Mouse (Mus musculus) CH12.LX (cell line): Measurements from ENCODE around the gene B3gnt7. TPM values are rescaled to one million over a fixed set of nuclear protein-coding genes. Genes with fewer than 3 reads are reported as not detected.

Experiments
- DNase-seq: peaks from one replicate; pipeline ENCODE4 v3.0.0-alpha.2; 2013; ENCODE audit errors: extremely low read depth
- H3K27ac ChIP-seq: 2 replicates; pipeline ENCODE4 v1.5.1; 2012; ENCODE audit warnings: low read depth, mild to moderate bottlenecking, control low read depth, moderate library complexity; ENCODE audit not compliant: insufficient read depth
- H3K27me3 ChIP-seq: replicated peaks from 2 replicates; pipeline ENCODE3; 2012; ENCODE audit warnings: inconsistent platforms
- H3K36me3 ChIP-seq, 2 experiments: replicated peaks in 1 of 2; 2 replicates each; pipeline versions ENCODE3 to v1.6.1; 2012; ENCODE audit warnings: inconsistent platforms in 1 of 2, low read length in 1 of 2, mild to moderate bottlenecking in 1 of 2, mixed read lengths in 1 of 2, moderate library complexity in 1 of 2; ENCODE audit not compliant: control insufficient read depth in 1 of 2, insufficient read depth in 1 of 2
- H3K4me1 ChIP-seq, 2 experiments: 2 replicates each; pipeline ENCODE4 v1.6.1; 2012; ENCODE audit warnings: inconsistent platforms in 1 of 2, moderate library complexity in 1 of 2; ENCODE audit not compliant: insufficient read depth in 2 of 2, control insufficient read depth in 1 of 2
- H3K4me2 ChIP-seq: 2 replicates; pipeline ENCODE4 v1.6.1; 2012; ENCODE audit warnings: low read depth, mild to moderate bottlenecking, control low read depth; ENCODE audit not compliant: poor library complexity, insufficient read depth, severe bottlenecking
- H3K4me3 ChIP-seq, 3 experiments: fragments of 150-350 bp in 1 of 3; sonication (generic) in 1 of 3; replicated peaks in 1 of 3; 2 replicates each; pipeline versions ENCODE3 to v1.5.1; 2011 to 2012; ENCODE audit warnings: low read depth in 2 of 3, low read length in 2 of 3, mild to moderate bottlenecking in 2 of 3, moderate library complexity in 2 of 3, control low read depth in 1 of 3, improper control_type of control experiment in 1 of 3, inconsistent platforms in 1 of 3, mixed read lengths in 1 of 3; ENCODE audit not compliant: poor library complexity in 1 of 3
- H3K79me2 ChIP-seq: replicated peaks from 2 replicates; pipeline ENCODE4 v1.6.1; 2012; ENCODE audit warnings: mild to moderate bottlenecking, moderate library complexity; ENCODE audit not compliant: control insufficient read depth, poor library complexity, insufficient read depth, severe bottlenecking; ENCODE audit errors: extremely low read depth
- H3K9ac ChIP-seq: 2 replicates; pipeline ENCODE4 v1.6.1; 2012; ENCODE audit warnings: low read depth, mild to moderate bottlenecking, control low read depth, moderate library complexity; ENCODE audit not compliant: insufficient read depth
- H3K9me3 ChIP-seq: replicated peaks from 2 replicates; pipeline ENCODE3; 2012; ENCODE audit warnings: low read length, inconsistent platforms, mixed read lengths
- BHLHE40 ChIP-seq: IDR thresholded peaks from 2 replicates; pipeline ENCODE4 v1.6.1; 2011; ENCODE audit warnings: mild to moderate bottlenecking, low read depth, low read length, improper control_type of control experiment
- CHD1 ChIP-seq: IDR thresholded peaks from 2 replicates; pipeline ENCODE4 v1.6.1; 2012; ENCODE audit warnings: low read depth, low read length, improper control_type of control experiment, inconsistent platforms
- E2F4 ChIP-seq: IDR thresholded peaks from 2 replicates; pipeline ENCODE4 v1.6.1; 2011; ENCODE audit warnings: low read depth, low read length, improper control_type of control experiment; ENCODE audit not compliant: insufficient replicate concordance
- ELF1 ChIP-seq: IDR thresholded peaks from 2 replicates; pipeline ENCODE4 v1.6.1; 2014; ENCODE audit warnings: low read depth, mild to moderate bottlenecking, inconsistent platforms, low read length, improper control_type of control experiment
- ETS1 ChIP-seq: conservative IDR thresholded peaks from 2 replicates; pipeline ENCODE4 v1.6.1; 2012; ENCODE audit warnings: low read depth, mild to moderate bottlenecking, inconsistent platforms, low read length, improper control_type of control experiment, moderate library complexity
- GABPA ChIP-seq: IDR thresholded peaks from 2 replicates; pipeline ENCODE4 v1.6.1; 2012; ENCODE audit warnings: low read depth, low read length, improper control_type of control experiment, inconsistent platforms; ENCODE audit not compliant: insufficient replicate concordance
- HCFC1 ChIP-seq: IDR thresholded peaks from 2 replicates; pipeline ENCODE4 v1.6.1; 2012; ENCODE audit warnings: low read depth, mild to moderate bottlenecking, inconsistent platforms, low read length, improper control_type of control experiment
- IRF4 ChIP-seq: IDR thresholded peaks from 2 replicates; pipeline ENCODE4 v1.6.1; 2014; ENCODE audit warnings: low read depth, mild to moderate bottlenecking, inconsistent platforms, low read length, improper control_type of control experiment
- JUN ChIP-seq: IDR thresholded peaks from 2 replicates; pipeline ENCODE4 v1.6.1; 2011; ENCODE audit warnings: low read depth, mild to moderate bottlenecking, low read length, improper control_type of control experiment, moderate library complexity; ENCODE audit not compliant: insufficient read depth
- MAFK ChIP-seq: IDR thresholded peaks from 2 replicates; pipeline ENCODE4 v1.6.1; 2011; ENCODE audit warnings: low read length, improper control_type of control experiment; ENCODE audit not compliant: insufficient replicate concordance
- MAX ChIP-seq: IDR thresholded peaks from 2 replicates; pipeline ENCODE4 v1.6.1; 2011; ENCODE audit warnings: low read length, improper control_type of control experiment
- MAZ ChIP-seq: IDR thresholded peaks from 2 replicates; pipeline ENCODE4 v1.6.1; 2012; ENCODE audit warnings: low read depth, mild to moderate bottlenecking, inconsistent platforms, low read length, improper control_type of control experiment, moderate library complexity
- MEF2A ChIP-seq: IDR thresholded peaks from 2 replicates; pipeline ENCODE4 v1.6.1; 2014; ENCODE audit warnings: low read depth, mild to moderate bottlenecking, inconsistent platforms, low read length, improper control_type of control experiment, borderline replicate concordance
- MXI1 ChIP-seq: IDR thresholded peaks from 2 replicates; pipeline ENCODE4 v1.6.1; 2011; ENCODE audit warnings: mild to moderate bottlenecking, low read depth, low read length, improper control_type of control experiment
- MYC ChIP-seq: IDR thresholded peaks from 2 replicates; pipeline ENCODE4 v1.6.1; 2011; ENCODE audit warnings: low read depth, mild to moderate bottlenecking, improper control_type of control experiment, low read length
- NELFE ChIP-seq: IDR thresholded peaks from 2 replicates; pipeline ENCODE4 v1.6.1; 2011; ENCODE audit warnings: low read depth, low read length, improper control_type of control experiment
- NRF1 ChIP-seq: IDR thresholded peaks from 2 replicates; pipeline ENCODE4 v1.6.1; 2014; ENCODE audit warnings: low read depth, mild to moderate bottlenecking, inconsistent platforms, low read length, improper control_type of control experiment, moderate library complexity
- PAX5 ChIP-seq: IDR thresholded peaks from 2 replicates; pipeline ENCODE4 v1.6.1; 2012; ENCODE audit warnings: low read length, inconsistent platforms, mixed read lengths
- POLR2A ChIP-seq: IDR thresholded peaks from 2 replicates; pipeline ENCODE4 v1.6.1; 2011; ENCODE audit warnings: low read depth, mild to moderate bottlenecking, improper control_type of control experiment, low read length
- POLR2AphosphoS2 ChIP-seq: IDR thresholded peaks from 2 replicates; pipeline ENCODE4 v1.6.1; 2011; ENCODE audit warnings: low read depth, low read length, improper control_type of control experiment
- RAD21 ChIP-seq: IDR thresholded peaks from 2 replicates; pipeline ENCODE4 v1.6.1; 2011; ENCODE audit warnings: low read depth, mild to moderate bottlenecking, low read length, improper control_type of control experiment, moderate library complexity
- SIN3A ChIP-seq: IDR thresholded peaks from 2 replicates; pipeline ENCODE4 v1.6.1; 2012; ENCODE audit warnings: low read length, improper control_type of control experiment, inconsistent platforms
- SMC3 ChIP-seq: IDR thresholded peaks from 2 replicates; pipeline ENCODE4 v1.6.1; 2011; ENCODE audit warnings: low read depth, low read length, improper control_type of control experiment
- USF1 ChIP-seq: IDR thresholded peaks from 2 replicates; pipeline ENCODE4 v1.6.1; 2014; ENCODE audit warnings: low read depth, mild to moderate bottlenecking, inconsistent platforms, low read length, improper control_type of control experiment
- USF2 ChIP-seq: conservative IDR thresholded peaks from 2 replicates; pipeline ENCODE4 v1.6.1; 2011; ENCODE audit warnings: low read depth, low read length, improper control_type of control experiment
- ZKSCAN1 ChIP-seq: IDR thresholded peaks from 2 replicates; pipeline ENCODE4 v1.6.1; 2012; ENCODE audit warnings: low read depth, inconsistent platforms, low read length, improper control_type of control experiment, borderline replicate concordance
- ZMIZ1 ChIP-seq: IDR thresholded peaks from 2 replicates; pipeline ENCODE4 v1.6.1; 2012; ENCODE audit warnings: low read depth, mild to moderate bottlenecking, inconsistent platforms, low read length, improper control_type of control experiment
- ZNF384 ChIP-seq: IDR thresholded peaks from 2 replicates; pipeline ENCODE4 v1.6.1; 2012; ENCODE audit warnings: low read depth, low read length, improper control_type of control experiment, inconsistent platforms
- dilution Hi-C: fragments of 300-500 bp; cut with MboI; formaldehyde crosslinking; loops from 2 replicates; pipeline ENCODE4 v1.14.3; 2020; ENCODE audit warnings: low sequenced_read_pairs; ENCODE audit not compliant: extremely low pct_unique_long_range_greater_than_20kb, extremely low pct_ligation_motif_present
- in situ Hi-C: fragments of 300-500 bp; cut with MboI; formaldehyde crosslinking; loops from 3 replicates; pipeline ENCODE4 v1.14.3; 2019; ENCODE audit warnings: low sequenced_read_pairs, low pct_ligation_motif_present, low pct_unique_long_range_greater_than_20kb, mixed read lengths
- polyA plus RNA-seq: library from polyadenylated mRNA; unstranded; fragments of >175 nt; gene quantifications from 2 replicates; pipeline ENCODE4 v1.2.1, GENCODE M21; 2012; ENCODE audit warnings: low read depth; ENCODE audit not compliant: insufficient read length
- total RNA-seq, 2 experiments: library from RNA; depleted of rRNA; stranded (reverse); fragments of 300-350 nt in 1 of 2; fragments of >200 nt in 1 of 2; gene quantifications; 2 replicates each; pipeline ENCODE4 v1.2.3; 2012 to 2014

The B3gnt7 gene
- total and polyA plus RNA-seq, 3 experiments, result 0.17 TPM; not detected in 2

DNA sequence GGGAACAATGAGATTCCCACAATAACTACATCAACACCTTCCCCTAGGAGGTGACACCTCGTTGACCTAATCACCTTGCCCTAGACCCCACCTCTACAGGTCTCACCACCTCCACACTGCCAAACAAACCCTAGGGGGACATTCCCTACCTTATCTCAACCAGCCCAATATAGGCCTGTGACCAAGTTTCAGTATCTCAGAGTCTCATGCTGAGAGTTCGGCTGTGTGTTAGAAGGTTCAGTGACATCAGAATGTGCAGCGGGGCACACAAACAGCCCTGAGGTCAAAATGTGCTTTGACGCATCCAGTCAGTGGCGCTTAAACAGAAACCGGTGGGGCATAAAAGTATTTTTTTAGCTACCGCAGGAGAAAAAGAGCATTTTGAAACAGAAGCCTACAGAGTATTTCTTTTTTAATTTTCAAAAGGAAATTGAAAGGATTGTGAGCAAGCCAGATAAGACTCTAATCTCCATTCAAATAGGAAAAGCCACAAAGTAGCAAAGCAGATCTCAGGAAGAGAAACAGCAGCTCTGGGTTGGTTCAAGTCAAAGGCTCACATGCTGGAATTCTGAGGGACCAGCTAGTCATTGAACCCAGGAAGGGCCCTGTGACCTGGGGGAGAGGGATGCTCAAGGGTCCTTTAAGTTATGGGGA, 44.3 kb upstream of the B3gnt7 start:
- Histone ChIP-seq H3K4me3 (no peak overlapping the region), H3K36me3 (peaks cover 0 to 6% of the 10 kb centered on the region in 2 experiments), H3K4me2 (no peak overlapping the region; the same call in 1 of the 2 replicates), H3K9ac (no peak overlapping the region)
- dilution Hi-C loops, result no loop called here
- 0 out of 2 replicates have a peak, but pooled peaks have one; percentile 13 for TF ChIP-seq BHLHE40
- TF ChIP-seq IRF4, result peak; percentile 52; the same call in 1 of the 2 replicates
- no peak for TF ChIP-seq POLR2A
- TF ChIP-seq MEF2A, result peak; percentile 73; the same call in 1 of the 2 replicates
- peak; percentile 75 for TF ChIP-seq ETS1
- no peak for TF ChIP-seq CHD1
- no peak for TF ChIP-seq SMC3
- TF ChIP-seq, all 38 proteins: peak for 4
- H3K4me1 ChIP-seq, result peaks cover 27 to 68% of the 10 kb centered on the region in 2 experiments
- H3K9me3 ChIP-seq, result no peaks in the 10 kb centered on the region
- H3K27me3 ChIP-seq, result no peaks in the 10 kb centered on the region
- peak; percentile 58 for DNase-seq
- in situ Hi-C loops, result no loop called here
- H3K27ac ChIP-seq, result no peak overlapping the region
- no peaks in the 10 kb centered on the region for H3K79me2 ChIP-seq

DNA sequence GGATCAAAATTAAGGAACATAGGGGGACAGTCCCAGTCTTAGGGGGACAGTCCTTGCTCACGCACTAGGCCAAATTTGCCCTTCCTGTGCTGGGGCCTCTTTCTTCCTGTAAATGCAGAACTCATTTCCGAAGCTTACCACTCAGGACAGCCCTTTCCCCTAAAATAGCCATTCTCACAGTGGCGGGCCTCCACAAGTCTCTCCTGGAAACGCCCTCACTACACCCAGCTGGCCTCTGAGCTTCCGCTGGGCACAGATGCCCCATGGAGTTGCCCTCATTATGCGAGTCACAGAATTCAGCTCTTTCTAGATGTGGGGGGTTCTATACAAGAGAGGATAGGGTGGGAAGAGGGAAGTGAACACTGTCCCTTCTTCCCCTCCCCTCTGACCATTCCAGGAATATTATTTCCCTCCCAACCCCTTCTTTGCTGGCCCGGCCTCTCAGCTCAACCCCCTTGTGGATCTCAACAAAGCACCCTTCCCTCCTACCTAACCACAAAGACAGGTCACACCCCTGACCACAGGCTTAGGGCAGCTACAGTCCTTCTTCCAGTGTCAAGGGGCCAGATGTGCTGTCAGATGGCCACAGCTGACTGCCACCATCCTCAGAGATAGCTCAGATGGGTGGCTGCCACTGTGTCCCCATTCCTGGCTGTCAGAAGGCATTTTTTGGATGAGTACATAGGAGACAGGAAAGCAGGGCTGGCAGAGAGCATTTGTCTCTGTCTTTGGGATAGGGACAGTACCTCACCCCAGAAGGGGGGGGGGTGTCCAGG, 38.9 kb upstream of the B3gnt7 start:
- no peak overlapping the region for H3K4me3 ChIP-seq
- in situ Hi-C loops, result no loop called here
- H3K36me3 ChIP-seq, result no peaks in the 10 kb centered on the region
- H3K79me2 ChIP-seq, result no peaks in the 10 kb centered on the region
- dilution Hi-C loops, result no loop called here
- no peaks in the 10 kb centered on the region for H3K9me3 ChIP-seq
- H3K27me3 ChIP-seq, result no peaks in the 10 kb centered on the region
- no peak overlapping the region for H3K9ac ChIP-seq
- peak; percentile 58 for DNase-seq
- H3K27ac ChIP-seq, result peak overlapping the region; percentile 55; the same call in 1 of the 2 replicates
- peak overlapping the region; percentile 37; the same call in 1 of the 2 replicates for H3K4me2 ChIP-seq
- H3K4me1 ChIP-seq, result peaks cover 30 to 65% of the 10 kb centered on the region in 2 experiments
- TF ChIP-seq ZMIZ1 (no peak), POLR2A (no peak), MEF2A (peak; percentile 96), NRF1 (no peak), MAX (0 out of 2 replicates have a peak, but pooled peaks have one; percentile 20), ETS1 (peak; percentile 86), ZKSCAN1 (no peak), GABPA (no peak), POLR2AphosphoS2 (no peak), MYC (no peak), MXI1 (peak; percentile 40; the same call in 1 of the 2 replicates), MAZ (0 out of 2 replicates have a peak, but pooled peaks have one; percentile 36), BHLHE40 (peak; percentile 65), PAX5 (no peak), NELFE (no peak), RAD21 (no peak), HCFC1 (peak; percentile 54), USF1 (no peak), E2F4 (no peak), ZNF384 (no peak), MAFK (no peak), SIN3A (peak; percentile 62), JUN (no peak), SMC3 (no peak), USF2 (no peak), IRF4 (peak; percentile 77), CHD1 (no peak), ELF1 (peak; percentile 65)
